Comparison of ENCODE assay signal across 31 mouse cellular contexts in genomic region chr7:144782402-144782801, GRCm38 (mm10). TPM values are rescaled to one million over a fixed set of nuclear protein-coding genes. Genes with fewer than 3 reads are reported as not detected.
A peak's percentile ranks its signal among the peaks of the same experiment; 100 is the strongest.
DNase-seq lines count a peak whose midpoint lies in the region; ATAC-seq and TF ChIP-seq lines count a peak whose summit lies in the region.
"Had no signal": no experiment of that assay in that cellular context is flagged by ENCODE, and none has a peak within 500 bp of the region (broad histone marks: within the 10 kb centered on the region; RNA-seq: fewer than 3 reads in every experiment).

No protein-coding gene starts in this region.

- H3K4me1 ChIP-seq in G1E (ENCODE audit: insufficient read depth, low read depth, low read length): peaks cover 99% of the 10 kb centered on the region
- H3K4me1 ChIP-seq in intestine, embryonic 15.5 days (replicated peaks): peaks cover 20% of the 10 kb centered on the region
- H3K4me1 ChIP-seq in liver, embryonic 12.5 days: peaks cover 79% of the 10 kb centered on the region
- H3K4me1 ChIP-seq in small intestine, adult 2 months (ENCODE audit: control insufficient read depth, insufficient read depth, insufficient read length, low read length): peaks cover 34% of the 10 kb centered on the region
- peaks cover 21% of the 10 kb centered on the region for H3K4me1 ChIP-seq in hindbrain, embryonic 10.5 days (replicated peaks)
- H3K4me1 ChIP-seq: forebrain, embryonic 12.5 days; limb, embryonic 13.5 days; neural tube, embryonic 13.5 days had no signal

- ATAC-seq in G1E (ENCODE audit: extremely low read depth, insufficient number of reproducible peaks, low FRiP score, poor library complexity, severe bottlenecking): no peak
- peak; percentile 59; the same call in 1 of the 2 replicates for ATAC-seq in intestine, embryonic 15.5 days
- no peak for ATAC-seq in liver, embryonic 12.5 days
- ATAC-seq: activated CD4-positive, CD25-positive, alpha-beta regulatory T cell, adult 4 months had no signal

- TF ChIP-seq CTCF in G1E (IDR thresholded peaks at IDR 0.05; ENCODE audit: low read depth, low read length): no peak
- no peak for TF ChIP-seq CTCF in small intestine, adult 2 months (IDR thresholded peaks at IDR 0.05; ENCODE audit: extremely low read depth, insufficient read length, insufficient replicate concordance, low read depth, low read length)

- no peak overlapping the region for H3K4me2 ChIP-seq in intestine, embryonic 15.5 days (replicated peaks)
- H3K4me2 ChIP-seq in liver, embryonic 12.5 days: peak overlapping the region; percentile 4; the same call in 1 of the 2 replicates
- H3K4me2 ChIP-seq: forebrain, embryonic 12.5 days; heart, embryonic 11.5 days; hindbrain, embryonic 13.5 days; limb, embryonic 13.5 days; lung, embryonic 14.5 days; midbrain, embryonic 11.5 days; neural tube, embryonic 13.5 days had no signal

- H3K9me3 ChIP-seq in G1E (replicated peaks): no peaks in the 10 kb centered on the region
- H3K9me3 ChIP-seq in intestine, embryonic 15.5 days: no peaks in the 10 kb centered on the region
- H3K9me3 ChIP-seq in liver, embryonic 12.5 days (replicated peaks): no peaks in the 10 kb centered on the region
- H3K9me3 ChIP-seq in hindbrain, embryonic 10.5 days: no peaks in the 10 kb centered on the region
- H3K9me3 ChIP-seq: forebrain, embryonic 12.5 days; hindbrain, embryonic 13.5 days; limb, embryonic 13.5 days; neural tube, embryonic 13.5 days had no signal

- TF ChIP-seq POLR2A in small intestine, adult 2 months (IDR thresholded peaks at IDR 0.05; ENCODE audit: low read depth, low read length): no peak

- peaks cover 14% of the 10 kb centered on the region for H3K36me3 ChIP-seq in G1E (replicated peaks)
- H3K36me3 ChIP-seq in intestine, embryonic 15.5 days: no peaks in the 10 kb centered on the region
- H3K36me3 ChIP-seq in liver, embryonic 12.5 days: no peaks in the 10 kb centered on the region
- H3K36me3 ChIP-seq in small intestine, adult 2 months (ENCODE audit: control insufficient read depth, insufficient read depth, low read length): no peaks in the 10 kb centered on the region
- no peaks in the 10 kb centered on the region for H3K36me3 ChIP-seq in hindbrain, embryonic 10.5 days
- H3K36me3 ChIP-seq: forebrain, embryonic 12.5 days; hindbrain, embryonic 13.5 days; limb, embryonic 13.5 days; neural tube, embryonic 13.5 days had no signal

- H3K4me3 ChIP-seq in G1E (ENCODE audit: low read depth, low read length): peak overlapping the region; percentile 18; the same call in 1 of the 2 replicates
- H3K4me3 ChIP-seq in intestine, embryonic 15.5 days (replicated peaks): no peak overlapping the region
- no peak overlapping the region for H3K4me3 ChIP-seq in liver, embryonic 12.5 days
- no peak overlapping the region for H3K4me3 ChIP-seq in small intestine, adult 2 months (ENCODE audit: low read depth, low read length)
- no peak overlapping the region for H3K4me3 ChIP-seq in hindbrain, embryonic 10.5 days
- H3K4me3 ChIP-seq: erythroblast, embryonic 14.5 days; forebrain, embryonic 12.5 days; hindbrain, embryonic 13.5 days; layer of hippocampus, adult 2 months; left cerebral cortex, adult 2 months; limb, embryonic 13.5 days; myocyte; neural tube, embryonic 13.5 days had no signal

- no peak for DNase-seq in G1E (ENCODE audit: low spot score)
- no peak for DNase-seq in thymus, adult 18-20 months
- no peak for DNase-seq in hindbrain, embryonic 10.5 days (ENCODE audit: low spot score)
- DNase-seq: adrenal gland, adult 2 months; adrenal gland, postnatal 36 days; B cell, adult 2 months; cerebellum, adult 18-20 months; gastrocnemius, postnatal 14 days; heart, postnatal 36 days; kidney, adult 2 months; kidney, postnatal 36 days; lung, embryonic 14.5 days; lung, postnatal 14 days; thymus, postnatal 4 days had no signal

- 50% methylated on average over 1 of the region's 1 CpGs for WGBS in intestine, embryonic 15.5 days
- 47% methylated on average over 1 of the region's 1 CpGs for WGBS in liver, embryonic 12.5 days (ENCODE audit: insufficient replicate concordance)
- 24% methylated on average over 1 of the region's 1 CpGs for WGBS in small intestine, adult 2 months
- 93% methylated on average over 1 of the region's 1 CpGs for WGBS in hindbrain, embryonic 10.5 days

- no peaks in the 10 kb centered on the region for H3K27me3 ChIP-seq in G1E (ENCODE audit: insufficient read depth, low read length)
- no peaks in the 10 kb centered on the region for H3K27me3 ChIP-seq in intestine, embryonic 15.5 days (replicated peaks)
- H3K27me3 ChIP-seq in liver, embryonic 12.5 days (replicated peaks): peaks cover 7% of the 10 kb centered on the region; the same call in 1 of the 2 replicates
- H3K27me3 ChIP-seq in small intestine, adult 2 months (ENCODE audit: control insufficient read depth, insufficient read depth, low read length): no peaks in the 10 kb centered on the region
- H3K27me3 ChIP-seq in hindbrain, embryonic 10.5 days (ENCODE audit: insufficient read depth, poor library complexity, severe bottlenecking): peaks cover 32% of the 10 kb centered on the region
- H3K27me3 ChIP-seq: limb, embryonic 13.5 days; neural tube, embryonic 13.5 days had no signal

- H3K9ac ChIP-seq in intestine, embryonic 15.5 days: no peak overlapping the region
- H3K9ac ChIP-seq in liver, embryonic 12.5 days: peak overlapping the region; percentile 47
- H3K9ac ChIP-seq: forebrain, embryonic 12.5 days; hindbrain, embryonic 13.5 days; limb, embryonic 13.5 days; lung, embryonic 14.5 days; neural tube, embryonic 13.5 days had no signal

- no peak overlapping the region for H3K27ac ChIP-seq in intestine, embryonic 15.5 days
- H3K27ac ChIP-seq in liver, embryonic 12.5 days: peak overlapping the region; percentile 99
- peak overlapping the region; percentile 40 for H3K27ac ChIP-seq in small intestine, adult 2 months (ENCODE audit: insufficient read depth, low read depth, low read length)
- H3K27ac ChIP-seq in hindbrain, embryonic 10.5 days: no peak overlapping the region
- H3K27ac ChIP-seq: forebrain, embryonic 12.5 days; hindbrain, embryonic 13.5 days; layer of hippocampus, adult 2 months; left cerebral cortex, adult 2 months; limb, embryonic 13.5 days; neural tube, embryonic 13.5 days had no signal

RNA-seq across cellular contexts. Expression of gene Ano1, which starts 30.6 kb away (rescaled TPM):
- total RNA-seq in G1E (2014; fragmentation: Nextera tagmentation) (7.1 and 11.3 TPM in 2 replicates), G1E (2017) (3.2 and 3.7 TPM in 2 replicates)
- polyA plus RNA-seq in G1E (2012): 1.2 and 1.8 TPM in 2 replicates
- 23.6 and 27.8 TPM in 2 replicates for polyA plus RNA-seq in intestine, embryonic 15.5 days (2015; fragmentation: Nextera tagmentation; extraction: Ambion mirVana)
- 5.7 and 7.2 TPM in 2 replicates for polyA plus RNA-seq in liver, embryonic 12.5 days (2016; fragmentation: Nextera tagmentation; extraction: Ambion mirVana)
- 8.9 and 18.0 TPM in 2 replicates for polyA plus RNA-seq in small intestine, adult 2 months (2012; rRNA removed)
- polyA plus RNA-seq in hindbrain, embryonic 10.5 days (2016; fragmentation: Nextera tagmentation; extraction: Ambion mirVana): 7.4 and 12.9 TPM in 2 replicates
- total RNA-seq: common myeloid progenitor, adult 5-6 weeks; granulocyte monocyte progenitor cell, adult 5-6 weeks had no signal

RNA-seq across cellular contexts. Expression of gene Fgf3, which starts 55.5 kb away (rescaled TPM):
- total RNA-seq in G1E (2014; fragmentation: Nextera tagmentation) (0.68 and 2.5 TPM in 2 replicates), G1E (2017) (6.2 and 10.3 TPM in 2 replicates)
- polyA plus RNA-seq in G1E (2012): 14.1 and 14.8 TPM in 2 replicates
- not detected in 2 replicates for polyA plus RNA-seq in intestine, embryonic 15.5 days (2015; fragmentation: Nextera tagmentation; extraction: Ambion mirVana)
- polyA plus RNA-seq in liver, embryonic 12.5 days (2016; fragmentation: Nextera tagmentation; extraction: Ambion mirVana): 0.20 and 0.47 TPM in 2 replicates
- polyA plus RNA-seq in small intestine, adult 2 months (2012; rRNA removed): 0.16 TPM in 1 of 2 replicates, not detected in the other
- polyA plus RNA-seq in hindbrain, embryonic 10.5 days (2016; fragmentation: Nextera tagmentation; extraction: Ambion mirVana): 1.7 and 2.6 TPM in 2 replicates
- total RNA-seq: gastrocnemius, postnatal 14 days; heart, postnatal 36 days had no signal
- polyA plus RNA-seq: activated CD4-positive, CD25-positive, alpha-beta regulatory T cell, adult 4 months; kidney, adult 2 months; lung, embryonic 14.5 days; myocyte; stomach, embryonic 16.5 days had no signal

Comparison
In these comparisons a context has a peak if more than half of its experiments do, and no peak if none do; other contexts are left out.
1. H3K27ac ChIP-seq: peak in liver, embryonic 12.5 days (single experiment) and small intestine, adult 2 months (single experiment); none in intestine, embryonic 15.5 days (single experiment) and hindbrain, embryonic 10.5 days (single experiment).